Mouse (Mus musculus): ENCODE data around the gene Mcat. TPM values are rescaled to one million over a fixed set of nuclear protein-coding genes. Genes with fewer than 3 reads are reported as not detected.
"Not testable (repeated sequence)": the region's sequence is repeated elsewhere in the genome, so short reads cannot be mapped to it uniquely, and the experiment has no call there.

Gene Mcat
- total RNA-seq, 2 experiments from 2014 or later, result 29.8 to 31.3 TPM

- DNase-seq (ENCODE audit: low spot score in 2 of 2), result no peak
These were observed 50.9 kb downstream of the Mcat start for GRCm38 (mm10) chr15:83512489-83513281.

- peak; percentile 86 to 93 for DNase-seq (ENCODE audit: low spot score in 2 of 2)
These were observed 52.7 kb downstream of the Mcat start, which contains the start of gene Ttll1 for GRCm38 (mm10) chr15:83510805-83511405. Ttll1 (minus strand) TSS chr15:83510893.

DNA sequence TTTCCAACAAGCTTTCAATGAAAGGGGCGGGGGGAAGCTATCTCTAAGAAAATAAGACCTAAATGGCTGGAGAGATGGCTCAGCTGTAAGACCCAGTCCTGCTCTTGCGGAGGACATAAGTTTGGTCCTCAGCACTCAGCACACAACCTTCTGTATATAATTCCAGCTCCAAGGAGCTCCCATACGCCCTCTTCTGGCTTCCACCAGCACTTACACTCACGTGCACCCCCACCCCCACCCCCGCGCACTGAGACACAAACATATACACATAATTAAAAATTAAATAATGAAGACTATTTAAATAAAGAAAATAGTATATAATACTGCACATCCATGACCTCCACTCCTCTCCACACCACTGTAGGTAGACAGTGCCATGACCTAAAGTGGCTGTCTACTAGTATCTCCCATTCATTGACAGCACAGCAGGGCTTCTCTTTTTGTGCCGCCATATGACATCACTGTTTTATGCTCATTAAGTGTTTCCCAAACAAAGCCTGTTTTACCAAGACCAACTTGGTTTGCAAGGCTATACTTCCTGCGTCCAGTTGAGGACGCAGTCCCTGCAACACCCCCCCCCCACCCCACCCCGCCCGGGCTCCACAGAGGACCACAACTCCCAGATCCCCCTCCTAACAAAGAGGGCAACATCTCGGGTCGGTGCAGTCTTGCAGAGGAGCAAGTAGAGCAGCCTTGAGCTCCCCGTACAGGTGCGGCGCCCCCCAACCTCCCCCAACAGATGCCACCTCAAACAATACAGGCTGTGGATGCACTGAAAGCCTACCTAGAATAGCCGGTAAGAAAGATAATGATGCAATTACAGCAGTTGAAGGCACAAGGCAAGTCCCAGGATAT, 53.4 kb downstream of the Mcat start:
- no peak for DNase-seq (ENCODE audit: low spot score in 2 of 2)

DNA sequence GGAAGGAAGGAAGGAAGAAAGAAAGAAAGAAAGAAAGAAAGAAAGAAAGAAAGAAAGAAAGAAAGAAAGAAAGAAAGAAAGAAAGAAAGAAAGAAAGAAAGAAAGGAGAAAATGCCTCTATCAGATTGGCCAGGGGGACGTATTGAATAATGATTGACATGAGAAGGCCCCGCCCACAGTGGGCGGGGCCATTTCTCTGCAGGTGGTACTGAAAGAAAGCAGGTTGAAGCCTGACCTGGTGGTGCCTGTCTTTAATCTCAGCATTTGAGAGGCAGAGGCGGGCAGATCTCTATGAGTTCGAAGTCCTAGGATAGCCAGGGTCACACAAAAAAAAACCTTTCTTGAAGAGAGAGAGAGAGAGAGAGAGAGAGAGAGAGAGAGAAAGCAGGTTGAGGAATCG, 62.1 kb downstream of the Mcat start:
- DNase-seq (ENCODE audit: low spot score in 2 of 2), result not testable (repeated sequence)

DNA sequence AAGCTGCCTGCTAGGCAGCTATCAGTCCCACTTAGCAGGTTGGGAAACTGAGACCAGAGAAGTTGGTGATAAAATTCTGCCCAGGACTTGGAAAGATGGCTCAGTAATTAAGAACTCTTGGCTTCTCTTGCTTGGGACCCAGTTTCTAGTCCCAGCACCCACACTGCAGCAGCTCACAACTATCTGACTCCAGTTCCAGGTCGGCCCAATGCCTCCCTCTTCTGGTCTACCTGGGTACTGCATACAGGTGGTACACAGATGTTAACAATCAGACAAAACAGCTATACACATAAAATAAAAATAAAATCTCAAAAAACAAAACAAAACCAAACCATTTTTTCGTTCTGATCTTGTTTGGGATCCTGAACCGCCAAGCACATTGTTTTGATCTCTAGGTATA, 63.2 kb downstream of the Mcat start:
- DNase-seq (ENCODE audit: low spot score in 2 of 2), result no peak

GRCm38 (mm10) chr15:83499211-83499755, 64.3 kb downstream of the Mcat start:
- no peak for DNase-seq (ENCODE audit: low spot score in 2 of 2)

DNA sequence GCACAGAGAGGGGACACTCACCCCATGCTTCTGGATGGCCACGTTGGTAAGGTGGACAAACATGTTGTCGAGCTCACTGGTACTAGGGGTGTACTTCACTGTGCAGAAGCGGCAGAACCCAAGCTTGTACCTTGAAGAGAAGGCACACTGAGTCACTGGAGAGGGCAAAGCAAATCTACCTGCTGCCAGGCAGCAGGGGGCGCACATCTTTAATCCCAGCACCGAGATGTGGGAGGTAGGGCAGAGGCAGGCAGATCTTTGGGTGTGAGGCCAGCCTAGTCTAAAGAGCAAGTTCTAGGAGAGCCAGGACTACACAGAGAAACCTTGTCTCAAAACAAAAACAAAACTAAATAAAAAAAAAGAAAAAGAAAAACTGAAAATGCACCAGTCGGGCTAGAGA, 66.3 kb downstream of the Mcat start:
- no peak for DNase-seq (ENCODE audit: low spot score in 2 of 2)

Small RNA genes within 50 kb of the gene (microRNA-seq; reads per million reads assigned to microRNA genes)
- not detected for gene Gm24575

Other genes with a start within 250 kb of the Mcat start
- gene Arfgap3, start 213.5 kb downstream of the Mcat start, total RNA-seq (2021), result 10 to 100 TPM; 25.4 to 27.4 TPM
- gene Pacsin2, start 99.2 kb downstream of the Mcat start, total RNA-seq (2021), result 10 to 100 TPM; 62.7 to 66.9 TPM
- 1 to 10 TPM; 7.2 to 8.2 TPM for gene Ttll1, start 52.9 kb downstream of the Mcat start, total RNA-seq (2021)
- gene Bik, start 36.9 kb downstream of the Mcat start, total RNA-seq (2021), result 1 to 10 TPM; 2.7 to 4.0 TPM
- gene Tspo, start 195 bp downstream of the Mcat start, total RNA-seq (2021), result 10 to 100 TPM; 25.5 to 38.0 TPM
- gene Ttll12, start 31.4 kb upstream of the Mcat start, total RNA-seq (2021), result 10 to 100 TPM; 15.5 to 17.6 TPM
- gene Scube1, start 161.2 kb upstream of the Mcat start, total RNA-seq (2021), result 1 to 10 TPM; 3.3 to 4.6 TPM
- gene Mpped1, start 215.7 kb upstream of the Mcat start, total RNA-seq (2021), result 1 to 10 TPM in 1 of 2 experiments, under 1 TPM in 1; 0.42 to 1.1 TPM